Mouse (Mus musculus): ENCODE data around the gene Tob1. TPM values are rescaled to one million over a fixed set of nuclear protein-coding genes. Genes with fewer than 3 reads are reported as not detected.

Gene Tob1
- polyA plus RNA-seq, 1 experiment: 20.0 TPM

- TF ChIP-seq EP300 (IDR thresholded peaks at IDR 0.05; ENCODE audit: insufficient read depth, low read depth, low read length) (no peak), POLR2A (IDR thresholded peaks at IDR 0.05; ENCODE audit: insufficient read depth, low read length) (no peak), CTCF (IDR thresholded peaks at IDR 0.05; ENCODE audit: low read depth, low read length) (no peak)
- Histone ChIP-seq H3K36me3 (ENCODE audit: control insufficient read depth, insufficient read depth, low read length, poor library complexity, severe bottlenecking) (no peaks in the 10 kb centered on the region), H3K4me3 (ENCODE audit: low read depth, low read length) (no peak overlapping the region), H3K4me1 (ENCODE audit: control insufficient read depth, insufficient read depth, low read length) (peaks cover 2% of the 10 kb centered on the region), H3K27me3 (ENCODE audit: control insufficient read depth, insufficient read depth, low read length, poor library complexity, severe bottlenecking) (no peaks in the 10 kb centered on the region), H3K27ac (ENCODE audit: insufficient read depth, low read length) (no peak overlapping the region), H3K9me3 (replicated peaks; ENCODE audit: control insufficient read depth, insufficient read depth, low read length, poor library complexity, severe bottlenecking) (no peaks in the 10 kb centered on the region), H3K9ac (ENCODE audit: low read depth, poor library complexity, severe bottlenecking) (no peak overlapping the region)
These were observed 27.6 kb upstream of the Tob1 start for GRCm38 (mm10) chr11:94183671-94184070.

GRCm38 (mm10) chr11:94189579-94189978 lies 21.7 kb upstream of the Tob1 start:
- Histone ChIP-seq H3K27me3 (ENCODE audit: control insufficient read depth, insufficient read depth, low read length, poor library complexity, severe bottlenecking) (no peaks in the 10 kb centered on the region), H3K4me3 (ENCODE audit: low read depth, low read length) (no peak overlapping the region), H3K27ac (ENCODE audit: insufficient read depth, low read length) (no peak overlapping the region), H3K9me3 (replicated peaks; ENCODE audit: control insufficient read depth, insufficient read depth, low read length, poor library complexity, severe bottlenecking) (no peaks in the 10 kb centered on the region), H3K9ac (ENCODE audit: low read depth, poor library complexity, severe bottlenecking) (no peak overlapping the region), H3K4me1 (ENCODE audit: control insufficient read depth, insufficient read depth, low read length) (no peaks in the 10 kb centered on the region), H3K36me3 (ENCODE audit: control insufficient read depth, insufficient read depth, low read length, poor library complexity, severe bottlenecking) (no peaks in the 10 kb centered on the region)
- TF ChIP-seq CTCF (IDR thresholded peaks at IDR 0.05; ENCODE audit: low read depth, low read length): no peak
- no peak for TF ChIP-seq EP300 (IDR thresholded peaks at IDR 0.05; ENCODE audit: insufficient read depth, low read depth, low read length)
- TF ChIP-seq POLR2A (IDR thresholded peaks at IDR 0.05; ENCODE audit: insufficient read depth, low read length): no peak

- no peak for TF ChIP-seq EP300 (IDR thresholded peaks at IDR 0.05; ENCODE audit: insufficient read depth, low read depth, low read length)
- no peak for TF ChIP-seq CTCF (IDR thresholded peaks at IDR 0.05; ENCODE audit: low read depth, low read length)
- no peak for TF ChIP-seq POLR2A (IDR thresholded peaks at IDR 0.05; ENCODE audit: insufficient read depth, low read length)
- Histone ChIP-seq H3K27me3 (ENCODE audit: control insufficient read depth, insufficient read depth, low read length, poor library complexity, severe bottlenecking) (no peaks in the 10 kb centered on the region), H3K4me3 (ENCODE audit: low read depth, low read length) (no peak overlapping the region), H3K9me3 (replicated peaks; ENCODE audit: control insufficient read depth, insufficient read depth, low read length, poor library complexity, severe bottlenecking) (no peaks in the 10 kb centered on the region), H3K9ac (ENCODE audit: low read depth, poor library complexity, severe bottlenecking) (no peak overlapping the region), H3K27ac (ENCODE audit: insufficient read depth, low read length) (no peak overlapping the region), H3K4me1 (ENCODE audit: control insufficient read depth, insufficient read depth, low read length) (no peaks in the 10 kb centered on the region), H3K36me3 (ENCODE audit: control insufficient read depth, insufficient read depth, low read length, poor library complexity, severe bottlenecking) (no peaks in the 10 kb centered on the region)
These were observed 20.6 kb upstream of the Tob1 start for GRCm38 (mm10) chr11:94190665-94191064.

GRCm38 (mm10) chr11:94193109-94193508 lies 18.1 kb upstream of the Tob1 start:
- Histone ChIP-seq H3K9me3 (replicated peaks; ENCODE audit: control insufficient read depth, insufficient read depth, low read length, poor library complexity, severe bottlenecking) (no peaks in the 10 kb centered on the region), H3K9ac (ENCODE audit: low read depth, poor library complexity, severe bottlenecking) (no peak overlapping the region), H3K27me3 (ENCODE audit: control insufficient read depth, insufficient read depth, low read length, poor library complexity, severe bottlenecking) (no peaks in the 10 kb centered on the region), H3K36me3 (ENCODE audit: control insufficient read depth, insufficient read depth, low read length, poor library complexity, severe bottlenecking) (no peaks in the 10 kb centered on the region), H3K27ac (ENCODE audit: insufficient read depth, low read length) (no peak overlapping the region), H3K4me3 (ENCODE audit: low read depth, low read length) (no peak overlapping the region), H3K4me1 (ENCODE audit: control insufficient read depth, insufficient read depth, low read length) (no peaks in the 10 kb centered on the region)
- TF ChIP-seq CTCF (IDR thresholded peaks at IDR 0.05; ENCODE audit: low read depth, low read length): no peak
- TF ChIP-seq EP300 (IDR thresholded peaks at IDR 0.05; ENCODE audit: insufficient read depth, low read depth, low read length): no peak
- TF ChIP-seq POLR2A (IDR thresholded peaks at IDR 0.05; ENCODE audit: insufficient read depth, low read length): no peak

- TF ChIP-seq EP300 (IDR thresholded peaks at IDR 0.05; ENCODE audit: insufficient read depth, low read depth, low read length): no peak
- TF ChIP-seq CTCF (IDR thresholded peaks at IDR 0.05; ENCODE audit: low read depth, low read length): no peak
- no peak for TF ChIP-seq POLR2A (IDR thresholded peaks at IDR 0.05; ENCODE audit: insufficient read depth, low read length)
- Histone ChIP-seq H3K36me3 (ENCODE audit: control insufficient read depth, insufficient read depth, low read length, poor library complexity, severe bottlenecking) (no peaks in the 10 kb centered on the region), H3K9ac (ENCODE audit: low read depth, poor library complexity, severe bottlenecking) (no peak overlapping the region), H3K9me3 (replicated peaks; ENCODE audit: control insufficient read depth, insufficient read depth, low read length, poor library complexity, severe bottlenecking) (no peaks in the 10 kb centered on the region), H3K27ac (ENCODE audit: insufficient read depth, low read length) (no peak overlapping the region), H3K4me3 (ENCODE audit: low read depth, low read length) (no peak overlapping the region), H3K4me1 (ENCODE audit: control insufficient read depth, insufficient read depth, low read length) (no peaks in the 10 kb centered on the region), H3K27me3 (ENCODE audit: control insufficient read depth, insufficient read depth, low read length, poor library complexity, severe bottlenecking) (no peaks in the 10 kb centered on the region)
These were observed 14.9 kb upstream of the Tob1 start for GRCm38 (mm10) chr11:94196311-94196710.

- Histone ChIP-seq H3K4me1 (ENCODE audit: control insufficient read depth, insufficient read depth, low read length) (no peaks in the 10 kb centered on the region), H3K4me3 (ENCODE audit: low read depth, low read length) (no peak overlapping the region), H3K27me3 (ENCODE audit: control insufficient read depth, insufficient read depth, low read length, poor library complexity, severe bottlenecking) (no peaks in the 10 kb centered on the region), H3K36me3 (ENCODE audit: control insufficient read depth, insufficient read depth, low read length, poor library complexity, severe bottlenecking) (no peaks in the 10 kb centered on the region), H3K9me3 (replicated peaks; ENCODE audit: control insufficient read depth, insufficient read depth, low read length, poor library complexity, severe bottlenecking) (no peaks in the 10 kb centered on the region), H3K9ac (ENCODE audit: low read depth, poor library complexity, severe bottlenecking) (no peak overlapping the region), H3K27ac (ENCODE audit: insufficient read depth, low read length) (no peak overlapping the region)
- TF ChIP-seq POLR2A (IDR thresholded peaks at IDR 0.05; ENCODE audit: insufficient read depth, low read length) (no peak), EP300 (IDR thresholded peaks at IDR 0.05; ENCODE audit: insufficient read depth, low read depth, low read length) (no peak), CTCF (IDR thresholded peaks at IDR 0.05; ENCODE audit: low read depth, low read length) (no peak)
These were observed 12.7 kb upstream of the Tob1 start for GRCm38 (mm10) chr11:94198405-94199146.

Measured in ES-Bruce4 (cell line).